Mouse (Mus musculus) heart, adult 18-20 months (tissue): ENCODE data around the gene Ppil6. TPM values are rescaled to one million over a fixed set of nuclear protein-coding genes. Genes with fewer than 3 reads are reported as not detected.

Experiments used
- total RNA-seq, 2 experiments: library from RNA; stranded (reverse); gene quantifications; 2 replicates each; pipeline ENCODE4 v1.2.3; 2021

The Ppil6 gene
- total RNA-seq, 2 experiments from 2014 or later = 0.74 to 1.9 TPM

Other genes starting within 250 kb of the Ppil6 start
- gene Fig4, start 187.2 kb upstream of the Ppil6 start, total RNA-seq = 10 to 100 TPM; 28.6 to 28.9 TPM
- gene Ak9, start 186.5 kb upstream of the Ppil6 start, total RNA-seq = under 1 TPM in 1 of 2 experiments, not detected in 1; 0.05 TPM
- 1 to 10 TPM; 6.5 to 7.7 TPM for gene Zbtb24, start 40.1 kb upstream of the Ppil6 start, total RNA-seq
- 10 to 100 TPM in 1 of 2 experiments, 1 to 10 TPM in 1; 9.5 to 13.1 TPM for gene Mical1, start 14.1 kb upstream of the Ppil6 start, total RNA-seq
- gene Smpd2, start 70 bp upstream of the Ppil6 start, total RNA-seq = 10 to 100 TPM; 32.6 to 33.6 TPM
- gene Cd164, start 29.0 kb downstream of the Ppil6 start, total RNA-seq = 100 to 1,000 TPM; 131 to 151 TPM
- gene Ccdc162, start 226.2 kb downstream of the Ppil6 start, total RNA-seq = under 1 TPM; 0.22 to 0.46 TPM